Mouse (Mus musculus): ENCODE measurements around the gene Gdf3.
"Not testable (repeated sequence)": the region's sequence is repeated elsewhere in the genome, so short reads cannot be mapped to it uniquely, and the experiment has no call there.

Gdf3 gene

GRCm38 (mm10) chr6:122609771-122610170, at the start of gene Gdf3:
Gene Gdf3 (minus strand): TSS chr6:122610087.
- DNase-seq (ENCODE audit: low spot score in 2 of 2), result no peak

DNA sequence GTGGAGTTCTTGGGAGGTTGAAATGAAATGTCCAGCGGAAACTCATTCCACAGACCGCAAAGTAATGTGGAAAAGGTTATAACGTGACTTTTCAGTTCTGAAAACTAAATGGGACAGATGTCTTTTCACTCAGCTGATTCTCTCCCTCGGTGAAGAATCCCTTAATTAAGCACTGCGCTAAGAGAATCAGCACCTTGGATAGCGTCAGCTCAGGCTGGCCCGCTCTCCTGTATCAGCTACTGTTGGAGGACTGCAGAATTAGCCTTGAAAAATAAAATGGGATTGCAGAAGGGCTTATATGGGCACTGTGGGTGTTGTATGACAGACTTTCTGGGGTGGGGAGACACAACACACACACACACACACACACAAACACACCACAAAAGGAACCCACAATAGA, 49.7 kb upstream of the Gdf3 start:
- no peak for DNase-seq (ENCODE audit: low spot score in 2 of 2)

DNA sequence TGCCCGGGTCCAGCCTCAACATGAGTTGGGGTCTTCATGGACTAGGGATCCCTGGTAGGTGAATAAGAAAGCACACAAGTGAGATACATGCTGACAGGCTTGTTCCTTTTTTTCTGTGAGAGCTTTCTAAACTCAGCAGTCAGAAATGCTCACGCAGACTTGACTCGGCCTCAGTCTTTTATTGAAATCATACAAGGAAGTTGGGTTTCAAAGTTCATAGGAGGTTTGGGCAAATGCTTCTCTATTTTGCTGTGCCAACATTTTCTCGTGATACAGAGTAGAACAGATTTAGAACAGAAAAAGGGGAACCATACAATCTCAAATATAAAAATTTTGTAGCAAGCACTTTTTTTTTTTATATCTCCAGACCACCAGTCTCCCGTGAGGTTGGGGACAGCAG, 47.7 kb upstream of the Gdf3 start:
- no peak for DNase-seq (ENCODE audit: low spot score in 2 of 2)

GRCm38 (mm10) chr6:122654301-122654700, 44.4 kb upstream of the Gdf3 start:
- peak; percentile 10 to 71 for DNase-seq (ENCODE audit: low spot score in 2 of 2)

- DNase-seq (ENCODE audit: low spot score in 2 of 2), result no peak
These were observed 40.6 kb upstream of the Gdf3 start for GRCm38 (mm10) chr6:122650398-122650980.

DNA sequence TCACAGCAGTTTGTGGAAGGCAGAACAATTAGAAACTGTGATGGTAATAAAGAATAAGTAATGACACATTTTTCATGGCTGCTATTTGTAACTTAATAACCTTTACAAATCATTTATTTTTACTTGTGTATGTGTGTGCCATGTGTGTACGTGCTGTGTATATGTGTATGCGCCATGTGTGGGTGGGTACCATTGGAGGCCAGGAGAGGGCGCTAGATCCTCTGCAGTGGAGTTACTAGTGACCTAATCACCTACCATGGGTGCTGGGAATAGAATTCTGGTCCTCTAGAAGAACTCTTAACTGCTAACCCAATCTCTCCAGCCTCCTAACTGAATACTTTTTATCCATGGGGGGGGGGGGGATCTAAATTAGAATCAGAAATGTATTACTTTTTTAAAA, 40.0 kb upstream of the Gdf3 start:
- DNase-seq (ENCODE audit: low spot score in 2 of 2), result no peak

DNA sequence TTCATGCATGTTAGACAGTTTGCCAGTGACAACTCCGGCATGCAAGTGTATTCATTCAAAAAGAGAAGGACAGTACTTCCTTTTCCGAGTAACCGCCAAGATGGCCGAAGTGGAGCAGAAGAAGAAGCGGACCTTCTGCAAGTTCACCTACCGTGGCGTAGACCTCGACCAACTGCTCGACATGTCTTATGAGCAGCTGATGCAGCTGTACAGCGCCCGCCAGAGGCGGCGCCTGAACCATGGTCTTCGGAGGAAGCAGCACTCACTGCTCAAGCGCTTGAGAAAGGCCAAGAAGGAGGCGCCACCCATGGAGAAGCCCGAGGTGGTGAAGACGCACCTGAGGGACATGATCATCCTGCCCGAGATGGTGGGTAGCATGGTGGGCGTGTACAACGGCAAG, 34.3 kb upstream of the Gdf3 start:
- not testable (repeated sequence) for DNase-seq (ENCODE audit: low spot score in 2 of 2)

GRCm38 (mm10) chr6:122637566-122637965, 27.7 kb upstream of the Gdf3 start:
- not testable (repeated sequence) for DNase-seq (ENCODE audit: low spot score in 2 of 2)

- DNase-seq (ENCODE audit: low spot score in 2 of 2), result no peak
These were observed 26.8 kb upstream of the Gdf3 start for GRCm38 (mm10) chr6:122636666-122637065.

- DNase-seq (ENCODE audit: low spot score in 2 of 2), result no peak
These were observed 25.4 kb upstream of the Gdf3 start for GRCm38 (mm10) chr6:122635315-122635714.

GRCm38 (mm10) chr6:122633411-122633810, 23.5 kb upstream of the Gdf3 start:
- peak in 1 of 2 experiments; percentile 17 for DNase-seq (ENCODE audit: low spot score in 2 of 2)

GRCm38 (mm10) chr6:122627469-122628108, 17.7 kb upstream of the Gdf3 start:
- no peak for DNase-seq (ENCODE audit: low spot score in 2 of 2)

DNA sequence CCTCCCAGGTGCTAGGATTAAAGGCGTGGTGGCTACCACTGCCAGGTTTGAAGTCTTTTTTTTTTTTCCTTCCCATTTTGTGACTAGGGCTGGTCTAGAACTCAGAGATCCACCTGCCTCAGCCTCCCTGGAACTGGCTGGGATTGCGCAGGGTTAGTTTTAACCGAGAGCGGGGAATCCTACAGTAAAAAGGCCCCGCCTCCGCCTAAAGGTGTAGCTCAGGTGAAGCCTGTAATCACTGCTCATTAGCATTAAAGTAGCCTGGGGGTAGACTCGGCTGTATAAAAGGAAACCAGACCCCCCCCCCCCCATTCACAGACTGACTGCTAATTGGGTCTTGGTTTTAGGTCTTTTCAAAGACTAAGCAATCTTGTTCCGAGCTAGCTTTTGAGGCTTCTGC, 16.2 kb upstream of the Gdf3 start, which contains the start of gene Dppa3:
Gene Dppa3 (plus strand): TSS at position 301 of the 400 bp plus-strand sequence.
- DNase-seq (ENCODE audit: low spot score in 2 of 2), result no peak

DNA sequence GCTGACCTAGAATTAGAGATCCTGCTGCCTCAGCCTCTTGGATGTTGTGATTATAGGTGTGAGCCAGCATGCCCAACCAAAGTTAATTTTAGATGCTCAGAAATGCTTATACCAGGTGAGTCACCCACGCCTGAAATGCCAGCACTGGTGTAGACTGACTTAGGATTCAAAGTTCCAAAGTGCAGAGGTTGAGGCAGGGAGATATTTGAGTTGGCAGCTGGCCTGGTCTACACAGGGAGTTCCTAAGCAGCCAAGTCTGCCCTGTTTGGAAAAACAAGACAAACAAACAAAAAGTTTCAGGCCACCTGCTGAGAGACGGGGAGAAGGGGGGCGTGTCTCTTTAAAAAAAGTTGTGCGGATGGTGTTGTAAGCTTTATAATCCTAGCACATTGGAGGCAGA, 15.3 kb upstream of the Gdf3 start:
- no peak for DNase-seq (ENCODE audit: low spot score in 2 of 2)

DNA sequence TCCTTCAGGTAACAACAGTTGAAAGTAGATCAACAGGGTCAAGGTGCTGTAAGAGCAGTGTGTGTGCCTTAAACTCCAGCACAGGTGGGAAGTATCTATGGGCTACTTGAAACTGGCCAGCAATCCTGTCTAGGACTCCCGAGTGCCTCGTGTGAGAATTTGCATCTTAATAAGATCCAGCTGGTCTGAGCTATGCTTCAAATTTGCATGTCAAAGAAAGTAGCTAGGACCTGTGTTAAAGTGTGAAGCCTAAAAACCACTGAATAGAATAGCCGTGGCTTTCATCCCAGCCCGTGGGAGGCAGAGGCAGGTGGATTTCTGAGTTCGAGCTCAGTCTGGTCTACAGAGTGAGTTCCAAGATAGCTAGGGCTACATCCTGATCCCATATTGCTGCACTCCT, 14.6 kb upstream of the Gdf3 start:
- DNase-seq (ENCODE audit: low spot score in 2 of 2), result no peak

- no peak for DNase-seq (ENCODE audit: low spot score in 2 of 2)
These were observed 11.2 kb upstream of the Gdf3 start for GRCm38 (mm10) chr6:122621066-122621465.

DNA sequence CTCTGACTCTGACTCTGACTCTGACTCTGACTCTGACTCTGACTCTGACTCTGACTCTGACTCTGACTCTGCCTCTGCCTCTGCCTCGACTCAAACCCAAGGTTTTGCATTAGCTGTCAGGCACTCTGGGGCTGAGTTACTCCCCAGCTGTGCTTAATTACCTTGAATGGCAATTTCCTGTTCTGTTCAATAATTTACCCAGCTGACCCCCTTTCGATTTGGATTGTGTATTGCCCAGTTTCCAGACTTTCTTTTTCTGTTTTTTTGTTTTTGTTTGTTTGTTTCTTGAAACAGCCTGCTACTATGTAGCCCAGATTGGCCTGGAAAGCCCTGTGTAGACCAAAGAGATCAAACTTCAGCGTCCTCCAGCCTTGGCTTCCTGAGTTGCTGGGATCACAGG, 6.1 kb upstream of the Gdf3 start:
- no peak for DNase-seq (ENCODE audit: low spot score in 2 of 2)

DNA sequence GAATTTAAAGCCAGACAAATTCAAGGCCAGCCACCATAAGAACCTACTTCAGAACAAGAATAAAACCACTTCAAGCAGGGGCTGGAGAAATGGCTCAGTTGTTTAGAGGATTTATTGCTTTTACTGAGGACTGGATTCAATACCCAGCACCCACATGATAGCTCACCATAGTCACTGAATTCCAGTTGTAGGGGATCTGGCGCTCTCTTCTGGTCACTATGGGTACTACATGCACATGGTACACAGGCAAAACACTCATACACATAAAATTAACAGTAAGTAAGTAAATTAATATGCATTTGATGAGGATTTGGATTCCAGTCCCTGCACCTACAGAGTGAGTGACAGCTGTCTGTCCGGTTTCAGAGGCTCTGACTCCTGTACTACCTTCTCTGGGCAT, 4.2 kb upstream of the Gdf3 start:
- DNase-seq (ENCODE audit: low spot score in 2 of 2), result peak; percentile 21 to 50

GRCm38 (mm10) chr6:122612426-122612825, 2.5 kb upstream of the Gdf3 start:
- DNase-seq (ENCODE audit: low spot score in 2 of 2), result no peak

- DNase-seq (ENCODE audit: low spot score in 2 of 2), result no peak
These were observed 534 bp downstream of the Gdf3 start for GRCm38 (mm10) chr6:122609377-122609728.

- DNase-seq (ENCODE audit: low spot score in 2 of 2), result no peak
These were observed 1.2 kb downstream of the Gdf3 start for GRCm38 (mm10) chr6:122608434-122609376.

DNA sequence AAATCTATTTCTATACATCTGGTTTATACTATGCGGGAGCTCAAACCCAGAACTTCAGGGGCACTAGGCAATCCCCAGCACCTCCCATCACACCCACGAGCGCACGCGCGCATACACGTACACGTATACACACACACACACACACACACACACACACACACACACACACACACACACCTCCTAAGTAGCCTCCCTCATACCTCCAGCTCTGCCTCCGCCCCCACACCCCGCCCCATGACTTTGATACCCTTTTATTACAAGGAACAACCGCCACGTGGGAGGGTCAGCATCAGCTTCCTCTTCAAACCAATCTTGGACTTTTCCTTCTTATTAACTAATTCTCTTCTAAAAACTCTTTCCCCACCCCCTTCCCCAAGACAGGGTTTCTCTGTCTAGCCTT, 2.2 kb downstream of the Gdf3 start:
- DNase-seq (ENCODE audit: low spot score in 2 of 2), result no peak

- DNase-seq (ENCODE audit: low spot score in 2 of 2), result no peak
These were observed 3.2 kb downstream of the Gdf3 start for GRCm38 (mm10) chr6:122606661-122607060.

All from natural killer cell, adult 2 months (primary cell).